Mouse (Mus musculus): Measurements from ENCODE around the gene Gm49369.

GRCm38 (mm10) chr7:142415314-142415713, 32.8 kb upstream of the Gm49369 start:
- TF ChIP-seq CTCF (IDR thresholded peaks at IDR 0.05; ENCODE audit: control insufficient read depth, insufficient read depth, insufficient replicate concordance, low read depth, low read length) (no peak), POLR2A (IDR thresholded peaks at IDR 0.05; ENCODE audit: control insufficient read depth, low read depth, low read length) (no peak)

Measured in testis, adult 2 months (tissue).